ENCODE assay signal across 24 mouse cellular contexts in genomic region chr6:136633719-136634118, GRCm38 (mm10). TPM values are rescaled to one million over a fixed set of nuclear protein-coding genes. Genes with fewer than 3 reads are reported as not detected.
DNase-seq lines count a peak whose midpoint lies in the region; ATAC-seq and TF ChIP-seq lines count a peak whose summit lies in the region.
"Had no signal": no experiment of that assay in that cellular context is flagged by ENCODE, and none has a peak within 500 bp of the region (broad histone marks: within the 10 kb centered on the region; RNA-seq: fewer than 3 reads in every experiment).

No protein-coding gene starts in this region.

- H3K9ac ChIP-seq in heart, embryonic 14.5 days (ENCODE audit: low read length) = no peak overlapping the region
- no peak overlapping the region for H3K9ac ChIP-seq in lung, postnatal 0 days (replicated peaks; ENCODE audit: low read depth)
- H3K9ac ChIP-seq: embryonic facial prominence, embryonic 12.5 days; forebrain, embryonic 13.5 days had no signal

- H3K27me3 ChIP-seq in heart, embryonic 10.5 days (ENCODE audit: insufficient read depth, poor library complexity, severe bottlenecking) = no peaks in the 10 kb centered on the region
- H3K27me3 ChIP-seq in heart, embryonic 14.5 days (ENCODE audit: control insufficient read depth, insufficient read depth, low read length) = no peaks in the 10 kb centered on the region
- H3K27me3 ChIP-seq in lung, postnatal 0 days (replicated peaks; ENCODE audit: insufficient read depth, low read length) = no peaks in the 10 kb centered on the region
- no peaks in the 10 kb centered on the region for H3K27me3 ChIP-seq in small intestine, adult 2 months (ENCODE audit: control insufficient read depth, insufficient read depth, low read length)
- H3K27me3 ChIP-seq: CH12.LX; embryonic facial prominence, embryonic 12.5 days; forebrain, embryonic 13.5 days; Patski had no signal

- no peak; the same call in 1 of the 2 replicates for ATAC-seq in heart, embryonic 14.5 days (ENCODE audit: insufficient number of reproducible peaks, insufficient read depth, low FRiP score, low read depth)
- ATAC-seq in lung, postnatal 0 days = peak; percentile 66
- ATAC-seq: activated CD4-positive, CD25-positive, alpha-beta regulatory T cell, adult 4 months; CD4-positive, CD25-positive, alpha-beta regulatory T cell, adult 4 months; forebrain, embryonic 13.5 days; Patski had no signal

- intact Hi-C loops in heart, postnatal 25 days (cut with DNase I) = no loop called here

- peaks cover 18% of the 10 kb centered on the region for H3K4me1 ChIP-seq in heart, embryonic 10.5 days
- H3K4me1 ChIP-seq in heart, embryonic 14.5 days (ENCODE audit: control insufficient read depth in 2 of 2, insufficient read depth in 2 of 2, low read length in 2 of 2) = peaks cover 3 to 15% of the 10 kb centered on the region in 2 experiments; a peak in 1 of 4 replicates
- no peaks in the 10 kb centered on the region for H3K4me1 ChIP-seq in lung, postnatal 0 days (ENCODE audit: insufficient read depth, low read depth, low read length)
- peaks cover 18% of the 10 kb centered on the region for H3K4me1 ChIP-seq in small intestine, adult 2 months (ENCODE audit: control insufficient read depth, insufficient read depth, insufficient read length, low read length)
- H3K4me1 ChIP-seq: embryonic facial prominence, embryonic 10.5 days; embryonic facial prominence, embryonic 12.5 days; forebrain, embryonic 13.5 days had no signal

- DNase-seq in heart, embryonic 10.5 days (ENCODE audit: low spot score) = no peak
- DNase-seq in heart, adult 11 months = no peak
- DNase-seq in heart, postnatal 25 days (ENCODE audit: low spot score) = no peak
- peak; percentile 53 for DNase-seq in lung, postnatal 0 days (ENCODE audit: low spot score)
- no peak for DNase-seq in lung, postnatal 25 days (ENCODE audit: low spot score)
- DNase-seq: adrenal gland, adult 8-10 months; adrenal gland, postnatal 14 days; adrenal gland, postnatal 36 days; B cell, adult 2 months; cerebellum, adult 11-12 months; cerebellum, adult 2 months; cerebellum, adult 9-10 months; cerebellum, postnatal 10 days; cerebellum, postnatal 25 days had no signal

- no peaks in the 10 kb centered on the region for H3K9me3 ChIP-seq in heart, embryonic 10.5 days
- no peaks in the 10 kb centered on the region for H3K9me3 ChIP-seq in heart, embryonic 14.5 days (ENCODE audit: control insufficient read depth, low read length)
- H3K9me3 ChIP-seq in lung, postnatal 0 days (ENCODE audit: low read length) = no peaks in the 10 kb centered on the region
- H3K9me3 ChIP-seq: embryonic facial prominence, embryonic 10.5 days; embryonic facial prominence, embryonic 12.5 days; forebrain, embryonic 13.5 days; G1E had no signal

- H3K36me3 ChIP-seq in heart, embryonic 10.5 days = no peaks in the 10 kb centered on the region
- H3K36me3 ChIP-seq in heart, embryonic 14.5 days (ENCODE audit: control insufficient read depth, insufficient read depth, low read length) = no peaks in the 10 kb centered on the region
- H3K36me3 ChIP-seq in lung, postnatal 0 days (ENCODE audit: insufficient read depth, low read length) = no peaks in the 10 kb centered on the region
- peaks cover 11% of the 10 kb centered on the region for H3K36me3 ChIP-seq in small intestine, adult 2 months (ENCODE audit: control insufficient read depth, insufficient read depth, low read length)
- H3K36me3 ChIP-seq: embryonic facial prominence, embryonic 10.5 days; embryonic facial prominence, embryonic 12.5 days; G1E had no signal

- H3K4me2 ChIP-seq in heart, embryonic 14.5 days (ENCODE audit: low read length) = peak overlapping the region; percentile 16; the same call in 1 of the 2 replicates
- H3K4me2 ChIP-seq in lung, postnatal 0 days (replicated peaks; ENCODE audit: low read depth, low read length) = no peak overlapping the region
- H3K4me2 ChIP-seq: embryonic facial prominence, embryonic 12.5 days; forebrain, embryonic 13.5 days had no signal

- no peak for TF ChIP-seq EP300 in lung, postnatal 0 days (IDR thresholded peaks at IDR 0.05)

- no peak overlapping the region for H3K4me3 ChIP-seq in heart, embryonic 10.5 days
- H3K4me3 ChIP-seq in heart, embryonic 14.5 days (ENCODE audit: control insufficient read depth in 1 of 2, insufficient read depth in 1 of 2, low read depth in 1 of 2, low read length in 2 of 2) = no peak overlapping the region
- H3K4me3 ChIP-seq in lung, postnatal 0 days (ENCODE audit: low read depth, low read length) = no peak overlapping the region
- H3K4me3 ChIP-seq in small intestine, adult 2 months (ENCODE audit: low read depth, low read length) = no peak overlapping the region
- H3K4me3 ChIP-seq: embryonic facial prominence, embryonic 10.5 days; embryonic facial prominence, embryonic 12.5 days; forebrain, embryonic 13.5 days had no signal

- peak overlapping the region; percentile 8; the same call in 1 of the 2 replicates for H3K27ac ChIP-seq in heart, embryonic 10.5 days
- no peak overlapping the region for H3K27ac ChIP-seq in heart, embryonic 14.5 days (replicated peaks in 1 of 2; ENCODE audit: control insufficient read depth in 1 of 2, insufficient read depth in 1 of 2, low read depth in 2 of 2, low read length in 2 of 2)
- H3K27ac ChIP-seq in lung, postnatal 0 days (ENCODE audit: low read length) = no peak overlapping the region
- peak overlapping the region; percentile 19 for H3K27ac ChIP-seq in small intestine, adult 2 months (ENCODE audit: insufficient read depth, low read depth, low read length)
- H3K27ac ChIP-seq: embryonic facial prominence, embryonic 10.5 days; embryonic facial prominence, embryonic 12.5 days; forebrain, embryonic 13.5 days had no signal

- no peak for TF ChIP-seq POLR2A in small intestine, adult 2 months (IDR thresholded peaks at IDR 0.05; ENCODE audit: low read depth, low read length)

- TF ChIP-seq CTCF in lung, postnatal 0 days (IDR thresholded peaks at IDR 0.05) = no peak
- TF ChIP-seq CTCF in small intestine, adult 2 months (IDR thresholded peaks at IDR 0.05; ENCODE audit: extremely low read depth, insufficient read length, insufficient replicate concordance, low read depth, low read length) = no peak

- 49% methylated on average over 6 of the region's 6 CpGs for WGBS in heart, embryonic 10.5 days
- 41% methylated on average over 6 of the region's 6 CpGs for WGBS in heart, embryonic 14.5 days
- WGBS in lung, postnatal 0 days = 33% methylated on average over 6 of the region's 6 CpGs
- 37% methylated on average over 6 of the region's 6 CpGs for WGBS in small intestine, adult 2 months

RNA-seq across cellular contexts. Expression of gene Plbd1, which starts 28.0 kb away (rescaled TPM):
- polyA plus RNA-seq in heart, embryonic 10.5 days (2016; fragmentation: Nextera tagmentation; extraction: Ambion mirVana) = 3.1 and 6.0 TPM in 2 replicates
- polyA plus RNA-seq in heart, embryonic 14.5 days (2014; fragmentation: Nextera tagmentation; extraction: Ambion mirVana) = 6.6 and 7.6 TPM in 2 replicates
- total RNA-seq in heart, postnatal 25 days (2021) = 10 to 100 TPM; 36.5 to 39.9 TPM
- 6.0 and 7.2 TPM in 2 replicates for polyA plus RNA-seq in lung, postnatal 0 days (2015; fragmentation: Nextera tagmentation; extraction: Ambion mirVana)
- polyA plus RNA-seq in small intestine, adult 2 months (2012; rRNA removed) = 23.6 and 84.9 TPM in 2 replicates
- total RNA-seq: CH12.LX, G1E had no signal
- polyA plus RNA-seq: G1E, Patski had no signal

Comparison
In these comparisons a context has a peak if more than half of its experiments do, and no peak if none do; other contexts are left out.
1. H3K27ac ChIP-seq: peak in heart, embryonic 10.5 days (single experiment) and small intestine, adult 2 months (single experiment); none in heart, embryonic 14.5 days (0 of 2) and lung, postnatal 0 days (single experiment).